Mouse (Mus musculus) CD4-positive naive resting alpha-beta T cell, adult 57 days (primary cell): ENCODE measurements around the gene AC141477.1. TPM values are rescaled to one million over a fixed set of nuclear protein-coding genes. Genes with fewer than 3 reads are reported as not detected.

Source experiments
- total RNA-seq: library from RNA; stranded (reverse); gene quantifications from one replicate; pipeline ENCODE4 v1.2.4, GENCODE M21; 2023

The AC141477.1 gene
- total RNA-seq, result 28.9 TPM

DNA sequence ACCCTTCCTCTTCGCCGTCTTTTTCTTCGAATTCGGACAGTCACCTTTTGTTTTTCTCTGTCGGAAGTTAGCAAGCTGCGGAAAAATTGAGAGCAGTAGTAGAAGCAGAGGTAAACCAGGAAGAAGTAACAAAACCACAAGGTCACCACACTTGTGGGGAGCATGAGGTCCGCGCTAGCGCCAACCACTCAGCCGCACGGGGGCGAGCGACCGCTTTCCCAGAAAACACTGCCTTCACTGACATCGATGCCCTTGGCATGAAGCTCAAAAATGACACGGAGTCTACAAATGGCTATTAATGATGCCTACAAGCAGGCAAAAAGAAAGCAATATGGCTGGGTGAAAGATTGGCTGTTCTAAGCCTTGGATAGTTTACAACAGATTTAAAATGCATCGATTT lies at the start of gene AC141477.1:
AC141477.1 (minus strand) TSS at position 164 of the 400 bp plus-strand sequence.

GRCm38 (mm10) chr10:76468203-76469162 lies 28.2 kb upstream of the AC141477.1 start, which contains the start of the genes Mcm3ap and Ybey:
Gene Mcm3ap, plus strand, starts transcription at chr10:76468927.
Gene Ybey, minus strand, starts transcription at chr10:76469114.

GRCm38 (mm10) chr10:76448851-76449250 lies 8.6 kb upstream of the AC141477.1 start, which contains the start of gene 2610028H24Rik:
Gene 2610028H24Rik, plus strand, starts transcription at chr10:76449081.

GRCm38 (mm10) chr10:76442178-76443088 lies 2.2 kb upstream of the AC141477.1 start, which contains the start of gene Pcnt:
Gene Pcnt, minus strand, starts transcription at chr10:76442786.

Other genes with a start within 250 kb of the AC141477.1 start
- gene Prmt2, start 202.6 kb downstream of the AC141477.1 start, total RNA-seq, result 12.8 TPM
- gene S100b, start 186.6 kb downstream of the AC141477.1 start, total RNA-seq, result not detected
- 7.5 TPM for gene Dip2a, start 95.2 kb downstream of the AC141477.1 start, total RNA-seq
- gene Pcnt, start 2.3 kb upstream of the AC141477.1 start, total RNA-seq, result 69.9 TPM
- gene 2610028H24Rik, start 8.6 kb upstream of the AC141477.1 start, total RNA-seq, result not detected
- gene Mcm3ap, start 28.5 kb upstream of the AC141477.1 start, total RNA-seq, result 78.7 TPM
- gene Ybey, start 28.7 kb upstream of the AC141477.1 start, total RNA-seq, result 2.6 TPM
- gene Lss, start 91.1 kb upstream of the AC141477.1 start, total RNA-seq, result 33.6 TPM
- not detected for gene Spatc1l, start 121.8 kb upstream of the AC141477.1 start, total RNA-seq
- not detected for gene Ftcd, start 135.2 kb upstream of the AC141477.1 start, total RNA-seq
- gene Col6a2, start 183.2 kb upstream of the AC141477.1 start, total RNA-seq, result 1.1 TPM